Mouse (Mus musculus) spleen, adult 2 months (tissue): ENCODE data around the gene Sphkap. TPM values are rescaled to one million over a fixed set of nuclear protein-coding genes. Genes with fewer than 3 reads are reported as not detected.

Source experiments
- DNase-seq, 2 experiments: peaks; one replicate each; pipeline versions ENCODE4 v3.0.0 to v3.0.0-alpha.2; 2012 to 2021; ENCODE audit warnings: low spot score in 2 of 2, low read depth in 1 of 2
- H3K27ac ChIP-seq: fragments of 200-500 bp; 2 replicates; pipeline ENCODE4 v1.5.1; 2012; ENCODE audit warnings: low read length, inconsistent platforms; ENCODE audit not compliant: insufficient read depth
- H3K27me3 ChIP-seq: fragments of 200-500 bp; 2 replicates; pipeline ENCODE4 v1.6.1; 2012; ENCODE audit warnings: mild to moderate bottlenecking, moderate library complexity, low read length, inconsistent platforms; ENCODE audit not compliant: control insufficient read depth, insufficient read depth
- H3K36me3 ChIP-seq: fragments of 200-500 bp; 2 replicates; pipeline ENCODE4 v1.6.1; 2012; ENCODE audit warnings: mild to moderate bottlenecking, low read length, inconsistent platforms; ENCODE audit not compliant: control insufficient read depth, insufficient read depth
- H3K4me1 ChIP-seq: fragments of 200-500 bp; 2 replicates; pipeline ENCODE4 v1.6.1; 2011; ENCODE audit warnings: inconsistent platforms; ENCODE audit not compliant: control insufficient read depth, insufficient read depth, insufficient read length
- H3K4me3 ChIP-seq: fragments of 200-500 bp; 2 replicates; pipeline ENCODE4 v1.5.1; 2011; ENCODE audit warnings: mild to moderate bottlenecking, inconsistent platforms; ENCODE audit not compliant: insufficient read depth, insufficient read length; ENCODE audit errors: extremely low read depth
- CTCF ChIP-seq: fragments of 200-500 bp; IDR thresholded peaks from 2 replicates; pipeline ENCODE4 v1.5.1; 2011; ENCODE audit warnings: mild to moderate bottlenecking, inconsistent platforms; ENCODE audit not compliant: insufficient read depth, insufficient read length, insufficient replicate concordance; ENCODE audit errors: extremely low read depth
- POLR2A ChIP-seq: fragments of 200-500 bp; IDR thresholded peaks from 2 replicates; pipeline ENCODE4 v1.6.1; 2011; ENCODE audit warnings: low read depth, low read length, inconsistent platforms
- WGBS: fragments of 180-500 bp; shearing (Covaris S2); methylation state at CpG from one replicate; pipeline ENCODE4 v1.1.7; 2018; 5-methylcytosine and 5-hydroxymethylcytosine counted together
- polyA plus RNA-seq: library from polyadenylated mRNA; depleted of rRNA; stranded (reverse); fragments of >200 nt; gene quantifications from 2 replicates; pipeline ENCODE4 v1.2.3, GENCODE M21; 2012; rRNA removed

Sphkap gene
- polyA plus RNA-seq, 1 experiment, result not detected

DNA sequence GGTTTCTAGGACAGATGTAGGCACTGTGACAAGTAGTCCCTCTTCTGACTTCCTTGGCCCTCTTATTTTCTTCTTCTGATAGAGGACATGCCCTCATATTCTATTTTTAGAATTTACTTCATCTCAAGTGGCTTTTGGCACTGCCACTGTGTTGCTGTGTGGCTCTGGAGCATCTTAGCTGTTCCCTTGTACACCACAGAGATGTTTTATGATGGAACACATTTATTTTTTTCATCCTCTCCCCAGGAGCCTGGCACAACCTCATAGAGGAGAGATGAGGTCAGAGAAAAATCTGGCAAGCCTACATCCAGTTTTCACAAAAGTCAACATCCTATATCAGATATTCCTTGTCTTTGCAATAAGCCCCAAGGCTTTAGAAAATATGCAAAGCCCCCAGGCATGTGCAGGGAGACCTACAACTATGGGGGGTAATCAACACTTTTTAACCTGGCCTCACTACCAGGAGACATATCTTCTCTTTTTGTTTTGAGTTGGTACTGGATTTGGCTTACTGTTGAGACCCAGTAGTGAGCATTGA lies 183.5 kb downstream of the Sphkap start:
- Histone ChIP-seq H3K27ac (no peak overlapping the region), H3K4me1 (no peaks in the 10 kb centered on the region), H3K27me3 (no peaks in the 10 kb centered on the region), H3K4me3 (no peak overlapping the region), H3K36me3 (no peaks in the 10 kb centered on the region)
- TF ChIP-seq POLR2A, result no peak
- TF ChIP-seq CTCF, result no peak
- no peak for DNase-seq

DNA sequence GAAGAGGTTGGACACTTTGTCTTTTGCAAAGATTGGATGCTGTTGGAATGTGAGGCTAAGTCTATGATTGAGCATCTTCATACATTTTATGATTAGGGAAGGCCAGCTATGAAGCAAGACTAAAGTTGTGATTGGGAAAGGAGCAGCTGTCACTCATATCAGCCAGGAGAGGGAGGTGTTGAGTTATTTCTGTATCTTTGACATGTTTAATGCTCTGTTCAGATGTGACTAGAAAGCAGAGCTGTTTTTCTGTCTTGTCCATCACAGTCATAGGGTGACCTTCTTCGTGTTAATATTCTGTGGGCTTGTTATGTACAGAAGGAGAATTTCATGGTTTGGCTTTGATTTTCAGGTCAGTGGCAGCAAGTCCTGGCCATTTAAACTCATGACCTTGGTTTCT lies 184.9 kb downstream of the Sphkap start:
- no peaks in the 10 kb centered on the region for H3K36me3 ChIP-seq
- no peak overlapping the region for H3K27ac ChIP-seq
- DNase-seq, result no peak
- TF ChIP-seq POLR2A, result no peak
- TF ChIP-seq CTCF, result no peak
- WGBS, result 64% methylated on average over 1 of the region's 1 CpGs
- no peak overlapping the region for H3K4me3 ChIP-seq
- H3K4me1 ChIP-seq, result no peaks in the 10 kb centered on the region
- H3K27me3 ChIP-seq, result no peaks in the 10 kb centered on the region

DNA sequence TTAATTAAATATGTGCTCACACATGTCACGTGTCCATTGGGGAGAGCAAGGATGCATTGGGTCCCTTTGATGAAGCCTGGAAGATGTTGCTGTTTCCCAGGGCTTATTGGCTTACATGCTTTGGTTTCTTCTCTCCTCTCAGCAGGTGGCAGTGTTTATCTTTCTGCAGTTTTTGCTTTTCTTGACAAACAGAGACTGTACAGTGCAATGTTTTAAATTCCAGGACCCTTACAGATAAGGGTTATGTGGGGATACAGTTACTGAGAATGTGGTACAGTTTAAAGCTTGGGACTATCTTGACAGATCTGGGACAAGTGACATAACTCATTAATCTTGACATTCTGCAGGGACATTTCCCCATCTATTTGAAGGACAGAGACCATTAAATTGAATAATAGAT lies 189.7 kb downstream of the Sphkap start:
- Histone ChIP-seq H3K4me1 (no peaks in the 10 kb centered on the region), H3K4me3 (no peak overlapping the region), H3K36me3 (no peaks in the 10 kb centered on the region), H3K27me3 (no peaks in the 10 kb centered on the region), H3K27ac (no peak overlapping the region)
- 46% methylated on average over 1 of the region's 1 CpGs for WGBS
- no peak for DNase-seq
- TF ChIP-seq POLR2A (no peak), CTCF (no peak)

DNA sequence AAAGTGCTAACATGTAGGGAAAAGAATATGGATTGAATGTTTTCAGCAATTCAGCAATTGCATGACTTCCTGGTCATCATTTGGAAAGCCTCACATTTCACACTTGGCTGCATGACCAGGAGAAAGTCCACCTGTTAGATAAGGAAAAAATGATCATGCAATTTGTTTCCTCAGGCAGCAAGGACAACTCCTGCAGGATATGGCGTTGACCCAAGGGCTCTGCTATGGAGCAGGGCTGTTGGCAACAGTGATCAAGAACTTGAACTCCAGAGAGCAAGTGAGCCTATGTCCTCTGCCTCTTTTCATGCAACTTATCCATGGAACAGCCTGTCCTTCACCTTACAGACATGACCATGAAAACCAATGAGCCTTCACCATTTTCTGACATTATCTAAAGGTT lies 198.0 kb downstream of the Sphkap start:
- no peak overlapping the region for H3K4me3 ChIP-seq
- no peaks in the 10 kb centered on the region for H3K27me3 ChIP-seq
- no peak for DNase-seq
- TF ChIP-seq CTCF (no peak), POLR2A (no peak)
- 74% methylated on average over 1 of the region's 1 CpGs for WGBS
- H3K4me1 ChIP-seq, result no peaks in the 10 kb centered on the region
- no peaks in the 10 kb centered on the region for H3K36me3 ChIP-seq
- no peak overlapping the region for H3K27ac ChIP-seq

Other genes with a start within 250 kb of the Sphkap start
- not detected in 2 replicates for gene Daw1, start 248.4 kb downstream of the Sphkap start, polyA plus RNA-seq